Mouse (Mus musculus) large intestine, adult 2 months (tissue): ENCODE results near the gene Ehd3. TPM values are rescaled to one million over a fixed set of nuclear protein-coding genes. Genes with fewer than 3 reads are reported as not detected.
"Not testable (repeated sequence)": the region's sequence is repeated elsewhere in the genome, so short reads cannot be mapped to it uniquely, and the experiment has no call there.

Experiments used
- DNase-seq: peaks from one replicate; pipeline ENCODE4 v3.0.0-alpha.2; 2012; ENCODE audit warnings: low read depth, low spot score
- WGBS: fragments of 180-500 bp; shearing (Covaris S2); methylation state at CpG from one replicate; pipeline ENCODE4 v1.1.7; 2018; 5-methylcytosine and 5-hydroxymethylcytosine counted together
- polyA plus RNA-seq: library from polyadenylated mRNA; depleted of rRNA; stranded (reverse); fragments of >200 nt; gene quantifications from 2 replicates; pipeline ENCODE4 v1.2.3, GENCODE M21; 2012

Ehd3 gene
- polyA plus RNA-seq, 1 experiment: 4.3 TPM

GRCm38 (mm10) chr17:73823121-73824021 lies 19.4 kb downstream of the Ehd3 start:
- DNase-seq: no peak
- WGBS: 82% methylated on average over 17 of the region's 17 CpGs

GRCm38 (mm10) chr17:73824022-73824340 lies 20.0 kb downstream of the Ehd3 start:
- no peak for DNase-seq
- WGBS: 73% methylated on average over 6 of the region's 6 CpGs

GRCm38 (mm10) chr17:73826106-73826505 lies 22.2 kb downstream of the Ehd3 start:
- no peak for DNase-seq
- 70% methylated on average over 6 of the region's 6 CpGs for WGBS

GRCm38 (mm10) chr17:73827446-73827845 lies 23.5 kb downstream of the Ehd3 start:
- WGBS: 97% methylated on average over 11 of the region's 11 CpGs
- no peak for DNase-seq

GRCm38 (mm10) chr17:73830511-73830910 lies 26.6 kb downstream of the Ehd3 start:
- 83% methylated on average over 1 of the region's 1 CpGs for WGBS

GRCm38 (mm10) chr17:73831427-73831826 lies 27.5 kb downstream of the Ehd3 start:
- DNase-seq: no peak

More at GRCm38 (mm10) chr17:73830511-73830910, 26.6 kb downstream of the Ehd3 start:
- DNase-seq: no peak

GRCm38 (mm10) chr17:73832901-73833300 lies 29.0 kb downstream of the Ehd3 start:
- DNase-seq: no peak
- WGBS: 89% methylated on average over 1 of the region's 1 CpGs

More at GRCm38 (mm10) chr17:73831427-73831826, 27.5 kb downstream of the Ehd3 start:
- WGBS: 66% methylated on average over 4 of the region's 4 CpGs

GRCm38 (mm10) chr17:73833474-73833873 lies 29.5 kb downstream of the Ehd3 start:
- no peak for DNase-seq
- WGBS: 72% methylated on average over 3 of the region's 3 CpGs

GRCm38 (mm10) chr17:73836601-73837000 lies 32.7 kb downstream of the Ehd3 start:
- DNase-seq: no peak
- WGBS: 97% methylated on average over 3 of the region's 3 CpGs

- 82% methylated on average over 4 of the region's 4 CpGs for WGBS
- DNase-seq: no peak
These were observed 33.3 kb downstream of the Ehd3 start for GRCm38 (mm10) chr17:73837244-73837643.

- WGBS: 66% methylated on average over 3 of the region's 3 CpGs
- DNase-seq: no peak
These were observed 35.3 kb downstream of the Ehd3 start for GRCm38 (mm10) chr17:73839086-73839835.

GRCm38 (mm10) chr17:73839876-73840275 lies 35.9 kb downstream of the Ehd3 start:
- 34% methylated on average over 1 of the region's 1 CpGs for WGBS
- not testable (repeated sequence) for DNase-seq

GRCm38 (mm10) chr17:73842963-73843362 lies 39.0 kb downstream of the Ehd3 start:
- 77% methylated on average over 1 of the region's 1 CpGs for WGBS
- no peak for DNase-seq

- DNase-seq: no peak
- 62% methylated on average over 3 of the region's 3 CpGs for WGBS
These were observed 41.7 kb downstream of the Ehd3 start for GRCm38 (mm10) chr17:73845632-73846031.

- DNase-seq: no peak
- 76% methylated on average over 1 of the region's 1 CpGs for WGBS
These were observed 43.5 kb downstream of the Ehd3 start for GRCm38 (mm10) chr17:73847399-73847798.

- DNase-seq: no peak
- WGBS: 74% methylated on average over 11 of the region's 11 CpGs
These were observed 49.1 kb downstream of the Ehd3 start for GRCm38 (mm10) chr17:73853041-73853440.

- no peak for DNase-seq
- 74% methylated on average over 4 of the region's 4 CpGs for WGBS
These were observed 49.8 kb downstream of the Ehd3 start for GRCm38 (mm10) chr17:73853717-73854116.

- WGBS: 90% methylated on average over 9 of the region's 9 CpGs
- DNase-seq: no peak
These were observed 65.2 kb downstream of the Ehd3 start for GRCm38 (mm10) chr17:73869008-73869685.

- DNase-seq: no peak
These were observed 67.1 kb downstream of the Ehd3 start for GRCm38 (mm10) chr17:73870956-73871605.

GRCm38 (mm10) chr17:73875268-73875667 lies 71.3 kb downstream of the Ehd3 start:
- 41% methylated on average over 4 of the region's 4 CpGs for WGBS
- no peak for DNase-seq

More at GRCm38 (mm10) chr17:73870956-73871605, 67.1 kb downstream of the Ehd3 start:
- 80% methylated on average over 14 of the region's 14 CpGs for WGBS
